Mouse (Mus musculus): ENCODE measurements around the gene Apbb1ip.

Apbb1ip gene

GRCm38 (mm10) chr2:22773549-22774180, at the start of gene Apbb1ip:
Gene Apbb1ip, plus strand, starts transcription at chr2:22774094.
- DNase-seq (ENCODE audit: low spot score) = no peak

- DNase-seq (ENCODE audit: low spot score) = no peak
Observed at GRCm38 (mm10) chr2:22727113-22727512, 46.8 kb upstream of the Apbb1ip start.

- no peak for DNase-seq (ENCODE audit: low spot score)
Observed at GRCm38 (mm10) chr2:22736134-22736533, 37.8 kb upstream of the Apbb1ip start.

- DNase-seq (ENCODE audit: low spot score) = no peak
Observed at GRCm38 (mm10) chr2:22739369-22739768, 34.5 kb upstream of the Apbb1ip start.

- no peak for DNase-seq (ENCODE audit: low spot score)
Observed at GRCm38 (mm10) chr2:22740441-22740840, 33.5 kb upstream of the Apbb1ip start.

- DNase-seq (ENCODE audit: low spot score) = no peak
Observed at GRCm38 (mm10) chr2:22741222-22741621, 32.7 kb upstream of the Apbb1ip start.

- DNase-seq (ENCODE audit: low spot score) = no peak
Observed at GRCm38 (mm10) chr2:22744121-22744761, 29.7 kb upstream of the Apbb1ip start.

GRCm38 (mm10) chr2:22744876-22745275, 29.0 kb upstream of the Apbb1ip start:
- DNase-seq (ENCODE audit: low spot score) = no peak

- no peak for DNase-seq (ENCODE audit: low spot score)
Observed at GRCm38 (mm10) chr2:22746785-22747184, 27.1 kb upstream of the Apbb1ip start.

- DNase-seq (ENCODE audit: low spot score) = no peak
Observed at GRCm38 (mm10) chr2:22747941-22748340, 26.0 kb upstream of the Apbb1ip start.

GRCm38 (mm10) chr2:22749761-22750160, 24.1 kb upstream of the Apbb1ip start:
- no peak for DNase-seq (ENCODE audit: low spot score)

GRCm38 (mm10) chr2:22752492-22752891, 21.4 kb upstream of the Apbb1ip start:
- DNase-seq (ENCODE audit: low spot score) = no peak

- DNase-seq (ENCODE audit: low spot score) = no peak
Observed at GRCm38 (mm10) chr2:22753461-22754075, 20.3 kb upstream of the Apbb1ip start.

GRCm38 (mm10) chr2:22754222-22754824, 19.6 kb upstream of the Apbb1ip start:
- no peak for DNase-seq (ENCODE audit: low spot score)

GRCm38 (mm10) chr2:22755561-22755960, 18.3 kb upstream of the Apbb1ip start:
- DNase-seq (ENCODE audit: low spot score) = no peak

- DNase-seq (ENCODE audit: low spot score) = no peak
Observed at GRCm38 (mm10) chr2:22758310-22758972, 15.5 kb upstream of the Apbb1ip start.

- DNase-seq (ENCODE audit: low spot score) = no peak
Observed at GRCm38 (mm10) chr2:22760452-22760851, 13.4 kb upstream of the Apbb1ip start.

GRCm38 (mm10) chr2:22761103-22761521, 12.8 kb upstream of the Apbb1ip start:
- DNase-seq (ENCODE audit: low spot score) = no peak

GRCm38 (mm10) chr2:22764774-22765387, 9.0 kb upstream of the Apbb1ip start:
- no peak for DNase-seq (ENCODE audit: low spot score)

- no peak for DNase-seq (ENCODE audit: low spot score)
Observed at GRCm38 (mm10) chr2:22771311-22771710, 2.6 kb upstream of the Apbb1ip start.

GRCm38 (mm10) chr2:22774181-22774751, 372 bp downstream of the Apbb1ip start:
- DNase-seq (ENCODE audit: low spot score) = peak; percentile 70

- no peak for DNase-seq (ENCODE audit: low spot score)
Observed at GRCm38 (mm10) chr2:22775213-22775612, 1.3 kb downstream of the Apbb1ip start.

Measured in spleen, adult 12 weeks (tissue).